Mouse (Mus musculus): ENCODE data around the gene Egfl7.

GRCm38 (mm10) chr2:26636325-26636635 lies 56.5 kb downstream of the Egfl7 start:
- TF ChIP-seq ZC3H11A (IDR thresholded peaks at IDR 0.05; ENCODE audit: borderline replicate concordance, low read depth, low read length) (no peak), CHD2 (IDR thresholded peaks at IDR 0.05; ENCODE audit: low read depth, low read length) (no peak), ZNF384 (IDR thresholded peaks at IDR 0.05; ENCODE audit: low read depth, low read length) (no peak), MAFK (IDR thresholded peaks at IDR 0.05; ENCODE audit: insufficient read depth, low read depth, low read length) (no peak), HCFC1 (IDR thresholded peaks at IDR 0.05; ENCODE audit: borderline replicate concordance, insufficient read depth, low read length) (no peak)
